Mouse (Mus musculus) hindbrain, embryonic 12.5 days (tissue): Measurements from ENCODE around the gene Trappc10. TPM values are rescaled to one million over a fixed set of nuclear protein-coding genes. Genes with fewer than 3 reads are reported as not detected.

ENCODE experiments used
- ATAC-seq: fragments of 200-750 bp; cut with Nextera tagmentation; 2 replicates; pipeline ENCODE4 v1.8.0; 2017; ENCODE audit warnings: moderate TSS enrichment; ENCODE audit not compliant: low FRiP score
- H3K27ac ChIP-seq: fragments of 300-500 bp; sonication (generic); 2 replicates; pipeline ENCODE4 v1.5.1; 2016; ENCODE audit warnings: mild to moderate bottlenecking
- H3K27me3 ChIP-seq: fragments of 300-500 bp; sonication (generic); 2 replicates; pipeline ENCODE4 v1.6.1; 2016; ENCODE audit warnings: mild to moderate bottlenecking
- H3K36me3 ChIP-seq: fragments of 300-500 bp; sonication (generic); 2 replicates; pipeline ENCODE4 v1.6.1; 2016; ENCODE audit warnings: mild to moderate bottlenecking
- H3K4me1 ChIP-seq: fragments of 300-500 bp; sonication (generic); 2 replicates; pipeline ENCODE4 v1.6.1; 2016
- H3K4me2 ChIP-seq: fragments of 300-500 bp; sonication (generic); replicated peaks from 2 replicates; pipeline ENCODE4 v1.6.1; 2016; ENCODE audit warnings: mild to moderate bottlenecking
- H3K4me3 ChIP-seq: fragments of 300-500 bp; sonication (generic); 2 replicates; pipeline ENCODE4 v1.5.1; 2016; ENCODE audit warnings: mild to moderate bottlenecking
- H3K9ac ChIP-seq: fragments of 300-500 bp; sonication (generic); 2 replicates; pipeline ENCODE4 v1.6.1; 2016; ENCODE audit warnings: mild to moderate bottlenecking, moderate library complexity
- H3K9me3 ChIP-seq: fragments of 300-500 bp; sonication (generic); replicated peaks from 2 replicates; pipeline ENCODE4 v1.6.1; 2016; ENCODE audit warnings: mild to moderate bottlenecking
- WGBS: fragments of 180-500 bp; shearing (Covaris S2); methylation state at CpG from one replicate; pipeline ENCODE4 v1.1.7; 2016; 5-methylcytosine and 5-hydroxymethylcytosine counted together
- polyA plus RNA-seq: library from polyadenylated mRNA; unstranded; fragments of >200 nt; fragmentation: Nextera tagmentation; extraction: Ambion mirVana; gene quantifications from 2 replicates; pipeline ENCODE4 v1.2.1, GENCODE M21; 2016

The Trappc10 gene
- polyA plus RNA-seq = 23.4 and 26.0 TPM in 2 replicates

DNA sequence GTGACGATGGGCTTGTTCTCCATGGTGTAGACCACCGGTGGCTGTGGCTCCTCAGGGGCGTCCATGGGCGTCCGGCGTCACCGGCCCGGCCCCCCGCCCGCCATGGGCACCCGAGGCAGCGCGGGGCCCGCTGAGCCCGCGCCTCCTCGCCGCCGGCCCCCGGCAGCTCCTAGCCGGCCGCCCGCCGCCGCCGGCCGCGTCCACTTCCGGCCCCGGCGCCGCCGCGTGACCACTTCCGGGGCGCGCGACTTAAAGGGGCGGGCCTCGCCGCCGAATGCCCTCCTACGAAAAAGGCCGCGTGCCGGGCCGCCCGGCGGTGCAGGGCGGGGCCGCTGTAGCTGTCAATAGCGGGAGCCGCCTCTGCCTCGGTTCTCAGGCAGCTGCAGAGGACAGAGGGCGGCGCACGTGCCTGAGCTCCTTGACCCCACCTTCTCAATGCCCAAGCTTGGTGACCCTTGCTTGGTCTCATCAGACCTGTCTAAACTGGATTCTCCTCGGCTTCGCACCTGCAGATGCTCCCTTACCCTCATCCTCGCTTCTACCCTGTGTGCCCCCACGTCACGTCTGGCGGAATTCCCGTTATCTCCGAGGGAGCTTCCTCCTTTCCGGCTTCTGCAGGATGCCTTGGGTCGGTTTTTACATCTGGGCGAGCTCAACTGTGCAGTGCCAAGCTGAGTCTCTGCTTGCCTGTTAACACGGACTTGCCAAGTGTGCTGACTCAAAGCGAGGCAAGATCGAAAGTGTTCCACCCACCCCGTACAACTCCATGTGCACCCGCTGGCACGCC lies at the start of gene Trappc10:
TSS of gene Trappc10 (minus strand) at position 204 of the 787 bp plus-strand sequence.
- Histone ChIP-seq H3K36me3 (0 out of 2 replicates have a peak, but pooled peaks cover 2% of the 10 kb centered on the region), H3K4me2 (peak within 1 kb of the TSS; percentile 84), H3K4me1 (peaks cover 21% of the 10 kb centered on the region), H3K27ac (peak within 1 kb of the TSS; percentile 74), H3K9ac (peak within 1 kb of the TSS; percentile 92), H3K9me3 (no peaks in the 10 kb centered on the region), H3K27me3 (no peaks in the 10 kb centered on the region), H3K4me3 (peak within 1 kb of the TSS; percentile 93)
- WGBS = 1% methylated on average over 68 of the region's 74 CpGs
- peak; percentile 96 for ATAC-seq

- no peaks in the 10 kb centered on the region for H3K27me3 ChIP-seq
- 72% methylated on average over 1 of the region's 1 CpGs for WGBS
- no peaks in the 10 kb centered on the region for H3K4me1 ChIP-seq
- no peaks in the 10 kb centered on the region for H3K9me3 ChIP-seq
- H3K36me3 ChIP-seq = no peaks in the 10 kb centered on the region
- ATAC-seq = no peak
- no peak overlapping the region for H3K9ac ChIP-seq
- H3K4me2 ChIP-seq = no peak overlapping the region
- H3K27ac ChIP-seq = no peak overlapping the region
- H3K4me3 ChIP-seq = no peak overlapping the region
Observed at GRCm38 (mm10) chr10:78293576-78293975, 49.1 kb upstream of the Trappc10 start.

- Histone ChIP-seq H3K4me3 (no peak overlapping the region), H3K27ac (no peak overlapping the region), H3K27me3 (no peaks in the 10 kb centered on the region), H3K36me3 (peaks cover 7% of the 10 kb centered on the region), H3K9ac (no peak overlapping the region), H3K4me1 (no peaks in the 10 kb centered on the region), H3K9me3 (no peaks in the 10 kb centered on the region), H3K4me2 (no peak overlapping the region)
- WGBS = 95% methylated on average over 5 of the region's 5 CpGs
- ATAC-seq = no peak
Observed at GRCm38 (mm10) chr10:78292381-78292780, 47.9 kb upstream of the Trappc10 start.

GRCm38 (mm10) chr10:78290730-78291535 lies 46.5 kb upstream of the Trappc10 start:
- peaks cover 21% of the 10 kb centered on the region for H3K36me3 ChIP-seq
- H3K9ac ChIP-seq = no peak overlapping the region
- H3K9me3 ChIP-seq = no peaks in the 10 kb centered on the region
- ATAC-seq = no peak
- no peak overlapping the region for H3K27ac ChIP-seq
- no peaks in the 10 kb centered on the region for H3K27me3 ChIP-seq
- no peak overlapping the region for H3K4me3 ChIP-seq
- H3K4me2 ChIP-seq = no peak overlapping the region
- no peaks in the 10 kb centered on the region for H3K4me1 ChIP-seq
- WGBS = 71% methylated on average over 8 of the region's 8 CpGs

- ATAC-seq = no peak
- 91% methylated on average over 4 of the region's 4 CpGs for WGBS
Observed at GRCm38 (mm10) chr10:78288896-78289295, 44.5 kb upstream of the Trappc10 start.

GRCm38 (mm10) chr10:78288135-78288534 lies 43.7 kb upstream of the Trappc10 start:
- H3K4me1 ChIP-seq = no peaks in the 10 kb centered on the region
- no peak overlapping the region for H3K9ac ChIP-seq
- H3K27me3 ChIP-seq = no peaks in the 10 kb centered on the region
- WGBS = 84% methylated on average over 5 of the region's 5 CpGs
- peaks cover 38% of the 10 kb centered on the region for H3K36me3 ChIP-seq
- no peaks in the 10 kb centered on the region for H3K9me3 ChIP-seq
- no peak for ATAC-seq
- H3K4me2 ChIP-seq = no peak overlapping the region
- no peak overlapping the region for H3K4me3 ChIP-seq
- no peak overlapping the region for H3K27ac ChIP-seq

More at GRCm38 (mm10) chr10:78288896-78289295, 44.5 kb upstream of the Trappc10 start:
- no peaks in the 10 kb centered on the region for H3K9me3 ChIP-seq
- H3K4me3 ChIP-seq = no peak overlapping the region
- no peak overlapping the region for H3K4me2 ChIP-seq
- no peak overlapping the region for H3K27ac ChIP-seq
- no peaks in the 10 kb centered on the region for H3K4me1 ChIP-seq
- no peaks in the 10 kb centered on the region for H3K27me3 ChIP-seq
- peaks cover 31% of the 10 kb centered on the region for H3K36me3 ChIP-seq
- no peak overlapping the region for H3K9ac ChIP-seq

GRCm38 (mm10) chr10:78287465-78288132 lies 43.2 kb upstream of the Trappc10 start:
- no peak overlapping the region for H3K9ac ChIP-seq
- H3K4me2 ChIP-seq = no peak overlapping the region
- 93% methylated on average over 22 of the region's 22 CpGs for WGBS
- H3K4me3 ChIP-seq = no peak overlapping the region
- peaks cover 44% of the 10 kb centered on the region for H3K36me3 ChIP-seq
- no peaks in the 10 kb centered on the region for H3K9me3 ChIP-seq
- H3K4me1 ChIP-seq = no peaks in the 10 kb centered on the region
- H3K27ac ChIP-seq = no peak overlapping the region
- H3K27me3 ChIP-seq = no peaks in the 10 kb centered on the region
- no peak for ATAC-seq

- Histone ChIP-seq H3K4me3 (no peak overlapping the region), H3K27ac (no peak overlapping the region), H3K36me3 (peaks cover 58% of the 10 kb centered on the region), H3K27me3 (no peaks in the 10 kb centered on the region), H3K9me3 (no peaks in the 10 kb centered on the region), H3K4me1 (no peaks in the 10 kb centered on the region), H3K9ac (no peak overlapping the region), H3K4me2 (no peak overlapping the region)
- WGBS = 91% methylated on average over 4 of the region's 4 CpGs
- no peak for ATAC-seq
Observed at GRCm38 (mm10) chr10:78285959-78286358, 41.5 kb upstream of the Trappc10 start.

DNA sequence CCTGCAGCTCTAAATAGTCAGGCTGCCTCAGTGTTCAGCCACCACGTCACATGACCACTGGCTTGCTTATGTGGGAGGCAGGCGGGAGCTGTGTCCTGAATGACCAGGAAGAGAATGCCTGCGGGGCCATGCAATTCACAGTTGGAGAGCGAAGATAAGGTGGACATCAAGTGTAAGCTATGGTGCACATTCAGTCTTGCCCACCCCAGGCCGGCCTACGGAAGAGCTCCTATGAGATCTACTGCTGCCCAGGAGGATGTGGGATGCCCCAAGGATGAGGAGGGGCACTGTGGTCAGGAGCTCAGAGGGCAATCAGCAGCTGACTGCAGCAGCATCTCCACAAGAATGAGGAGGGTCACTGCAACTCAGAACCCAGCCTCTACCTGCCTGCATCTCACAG lies 41.0 kb upstream of the Trappc10 start:
- ATAC-seq = no peak

GRCm38 (mm10) chr10:78284812-78285211 lies 40.4 kb upstream of the Trappc10 start:
- H3K9ac ChIP-seq = no peak overlapping the region
- no peaks in the 10 kb centered on the region for H3K4me1 ChIP-seq
- WGBS = 94% methylated on average over 12 of the region's 12 CpGs
- ATAC-seq = no peak
- no peaks in the 10 kb centered on the region for H3K9me3 ChIP-seq
- no peaks in the 10 kb centered on the region for H3K27me3 ChIP-seq
- no peak overlapping the region for H3K4me2 ChIP-seq
- peaks cover 66% of the 10 kb centered on the region for H3K36me3 ChIP-seq
- H3K27ac ChIP-seq = no peak overlapping the region
- H3K4me3 ChIP-seq = no peak overlapping the region

More for the DNA sequence above, 41.0 kb upstream of the Trappc10 start:
- H3K4me2 ChIP-seq = no peak overlapping the region
- H3K36me3 ChIP-seq = peaks cover 62% of the 10 kb centered on the region
- no peaks in the 10 kb centered on the region for H3K4me1 ChIP-seq
- H3K9me3 ChIP-seq = no peaks in the 10 kb centered on the region
- H3K9ac ChIP-seq = no peak overlapping the region
- H3K4me3 ChIP-seq = no peak overlapping the region
- 83% methylated on average over 6 of the region's 6 CpGs for WGBS
- no peak overlapping the region for H3K27ac ChIP-seq
- H3K27me3 ChIP-seq = no peaks in the 10 kb centered on the region

- Histone ChIP-seq H3K27ac (no peak overlapping the region), H3K4me2 (no peak overlapping the region), H3K9me3 (no peaks in the 10 kb centered on the region), H3K36me3 (peaks cover 66% of the 10 kb centered on the region), H3K9ac (no peak overlapping the region), H3K4me1 (no peaks in the 10 kb centered on the region), H3K4me3 (no peak overlapping the region), H3K27me3 (no peaks in the 10 kb centered on the region)
- WGBS = 89% methylated on average over 4 of the region's 4 CpGs
- ATAC-seq = no peak
Observed at GRCm38 (mm10) chr10:78282411-78282810, 38.0 kb upstream of the Trappc10 start.

DNA sequence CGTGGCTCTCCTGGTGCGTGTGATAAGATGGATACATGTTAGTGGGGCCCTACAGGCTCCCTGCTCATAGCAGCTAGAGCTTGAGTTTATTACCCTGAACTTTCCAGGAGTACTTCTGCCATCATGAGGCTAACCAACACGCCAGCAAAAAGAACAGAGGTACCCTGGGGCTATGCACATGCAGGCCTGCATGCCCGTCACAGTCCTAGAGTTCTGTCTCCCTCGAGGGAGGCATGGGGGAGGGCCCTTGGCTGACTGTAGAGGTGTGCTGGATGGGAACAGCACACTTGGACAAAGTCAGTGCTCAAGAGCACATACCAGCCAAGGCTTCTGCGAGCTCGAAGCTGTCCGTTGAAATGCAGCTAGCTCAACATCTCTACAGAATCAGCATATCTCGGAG lies 36.0 kb upstream of the Trappc10 start:
- H3K9ac ChIP-seq = no peak overlapping the region
- H3K36me3 ChIP-seq = peaks cover 58% of the 10 kb centered on the region
- H3K4me1 ChIP-seq = no peaks in the 10 kb centered on the region
- H3K27ac ChIP-seq = no peak overlapping the region
- 84% methylated on average over 9 of the region's 9 CpGs for WGBS
- no peaks in the 10 kb centered on the region for H3K27me3 ChIP-seq
- H3K9me3 ChIP-seq = no peaks in the 10 kb centered on the region
- no peak overlapping the region for H3K4me2 ChIP-seq
- no peak overlapping the region for H3K4me3 ChIP-seq
- no peak for ATAC-seq
